Mouse (Mus musculus) adipocyte (in vitro differentiated cells): ENCODE results near the gene Slc38a9.

Experiments used
- DNase-seq: peaks from one replicate; pipeline ENCODE4 v3.0.0-alpha.2; 2016; ENCODE audit warnings: low spot score

Gene Slc38a9

GRCm38 (mm10) chr13:112660574-112661381, at the start of gene Slc38a9:
Gene Slc38a9, plus strand, starts transcription at chr13:112660751.
- peak; percentile 87 for DNase-seq

DNA sequence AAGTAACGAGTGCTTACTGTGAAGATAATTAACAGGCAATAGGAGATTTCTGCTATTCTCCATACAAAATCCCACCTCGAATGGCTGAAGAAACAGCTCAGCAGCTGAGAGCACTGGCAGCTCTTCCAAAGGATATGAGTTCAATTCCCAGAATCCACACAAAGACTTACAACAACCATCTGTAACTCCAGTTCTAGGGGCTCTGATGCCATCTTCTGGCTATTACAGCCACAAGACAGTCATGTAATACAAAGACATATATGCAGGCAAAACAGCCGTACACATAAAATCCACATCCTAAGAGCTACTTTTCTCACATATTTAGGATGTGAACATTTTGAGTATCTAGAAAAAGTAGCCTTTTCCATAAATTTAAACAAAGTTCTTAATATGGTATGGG, 39.0 kb upstream of the Slc38a9 start:
- DNase-seq, result peak; percentile 31

DNA sequence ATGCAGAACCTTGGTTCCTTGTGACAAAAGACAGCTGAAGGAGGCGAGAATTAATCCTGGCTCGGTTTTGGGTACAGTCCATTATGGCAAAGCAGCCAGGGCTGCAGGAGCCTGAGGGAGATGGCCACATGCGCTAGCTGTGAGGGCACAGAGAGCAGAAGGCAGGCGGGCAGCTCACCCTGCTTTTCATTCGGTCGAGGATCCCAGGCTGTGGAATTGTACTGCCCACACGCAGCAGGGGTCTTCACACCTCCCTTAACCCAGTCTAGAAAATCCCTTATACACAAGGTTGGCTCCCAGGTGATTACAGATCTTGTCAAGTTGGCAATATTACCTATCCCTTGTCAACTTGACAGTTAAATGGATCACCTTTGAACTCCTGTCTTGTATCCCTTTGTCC, 36.9 kb upstream of the Slc38a9 start:
- DNase-seq, result no peak

- no peak for DNase-seq
Observed at GRCm38 (mm10) chr13:112624622-112625021, 35.9 kb upstream of the Slc38a9 start.

DNA sequence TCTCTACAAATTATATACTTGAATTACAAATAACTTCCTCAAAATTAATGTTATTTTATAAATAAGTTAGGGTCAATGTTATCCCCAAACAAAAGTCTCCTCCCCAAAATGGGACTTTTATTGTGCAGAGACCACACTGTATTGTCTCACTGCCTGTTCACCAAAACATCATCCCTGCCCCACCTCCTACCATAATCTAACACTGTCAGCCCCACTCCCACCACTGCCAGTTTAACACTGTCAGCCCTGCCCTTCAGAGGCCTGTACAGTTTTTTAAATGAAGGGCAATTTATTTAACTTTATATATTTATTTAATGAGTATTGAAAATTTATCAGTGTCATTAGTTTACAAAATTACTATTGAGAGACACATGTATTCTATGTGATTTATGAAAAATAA, 35.0 kb upstream of the Slc38a9 start:
- DNase-seq, result no peak

GRCm38 (mm10) chr13:112635174-112635837, 25.2 kb upstream of the Slc38a9 start:
- no peak for DNase-seq

DNA sequence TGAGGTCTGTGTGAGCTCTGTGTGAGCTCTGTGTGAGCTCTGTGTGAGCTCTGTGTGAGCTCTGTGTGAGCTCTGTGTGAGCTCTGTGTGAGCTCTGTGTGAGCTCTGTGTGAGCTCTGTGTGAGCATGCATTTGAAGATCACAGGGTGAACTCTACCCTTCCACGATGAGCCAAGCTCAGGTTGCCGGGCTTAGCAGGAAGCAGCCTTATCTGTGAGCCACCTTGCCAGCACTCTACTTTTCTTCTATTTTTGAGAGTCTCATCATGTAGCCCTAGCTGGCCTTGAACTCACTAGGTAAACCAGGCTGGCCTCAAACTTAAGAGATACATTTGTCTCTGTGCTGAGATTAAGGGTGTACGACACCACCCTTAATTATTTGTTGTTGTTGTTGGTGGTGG, 24.1 kb upstream of the Slc38a9 start:
- DNase-seq, result no peak

- no peak for DNase-seq
Observed at GRCm38 (mm10) chr13:112639111-112639510, 21.4 kb upstream of the Slc38a9 start.

DNA sequence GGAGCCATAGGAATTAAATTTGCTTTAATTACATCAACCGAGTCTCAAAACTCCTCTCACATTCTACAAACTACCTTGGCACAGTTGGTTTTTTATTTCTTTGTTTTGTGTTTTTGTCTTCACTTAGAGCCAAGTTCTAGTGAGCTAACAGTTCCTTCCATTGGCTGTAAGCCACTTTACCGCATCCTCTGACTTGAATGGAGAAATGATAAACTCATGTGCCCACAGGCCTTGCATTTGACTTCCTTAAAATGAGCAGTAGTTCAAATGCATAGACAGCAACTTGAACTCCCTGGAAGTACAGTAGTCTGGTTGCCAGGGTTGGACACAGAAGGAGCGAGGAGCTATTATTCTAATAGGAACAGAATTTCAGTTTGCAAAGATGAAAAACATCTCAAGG, 17.7 kb upstream of the Slc38a9 start:
- no peak for DNase-seq

GRCm38 (mm10) chr13:112644996-112645395, 15.6 kb upstream of the Slc38a9 start:
- DNase-seq, result no peak

DNA sequence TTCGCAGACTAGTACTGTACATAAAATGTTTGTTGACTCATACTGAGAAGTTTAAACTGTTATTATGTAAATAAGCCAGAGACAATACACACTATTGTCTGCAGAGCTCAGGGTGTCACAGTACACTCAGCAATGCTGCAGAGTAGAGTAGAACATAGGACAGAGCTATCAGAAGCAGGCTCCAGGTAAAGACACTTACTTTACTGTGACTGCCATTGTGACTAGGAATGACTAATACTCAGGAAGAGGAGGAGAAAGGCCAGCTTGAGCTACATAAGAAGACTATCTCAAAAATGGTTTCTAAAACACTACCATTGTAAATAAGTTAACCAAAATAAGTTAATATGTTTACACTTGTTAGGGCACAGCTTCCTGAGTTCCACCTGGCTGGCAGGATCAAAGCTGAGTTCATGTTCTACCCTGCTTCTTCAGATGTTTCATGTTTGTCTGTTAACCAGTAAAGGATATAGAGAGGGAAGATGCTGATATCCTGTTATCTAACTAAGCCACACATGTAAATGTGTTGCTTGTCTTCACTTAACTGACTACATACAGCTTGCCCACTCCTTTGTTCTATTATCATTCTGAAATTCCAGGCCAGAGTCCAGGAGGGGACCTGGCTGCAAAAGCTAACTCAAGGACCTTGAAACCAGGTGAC, 14.9 kb upstream of the Slc38a9 start:
- no peak for DNase-seq

DNA sequence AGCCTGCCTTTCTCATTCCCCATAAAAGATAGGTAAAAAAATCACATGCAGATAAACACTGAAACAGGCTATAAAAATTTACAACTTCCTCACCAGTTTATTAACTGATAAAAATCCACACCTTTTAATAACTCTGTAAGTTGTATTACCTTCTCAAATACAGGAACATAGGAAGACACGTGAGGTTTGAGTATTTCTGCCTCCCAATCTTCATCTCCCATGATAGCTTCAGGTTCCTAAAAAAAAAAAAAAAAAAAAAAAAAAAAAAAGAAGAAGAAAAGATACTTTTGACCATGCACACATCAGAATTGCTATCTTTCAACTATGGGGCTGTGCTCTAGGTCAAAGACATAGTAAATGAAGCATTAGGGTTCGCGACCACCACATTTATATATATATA, 9.4 kb upstream of the Slc38a9 start:
- no peak for DNase-seq

DNA sequence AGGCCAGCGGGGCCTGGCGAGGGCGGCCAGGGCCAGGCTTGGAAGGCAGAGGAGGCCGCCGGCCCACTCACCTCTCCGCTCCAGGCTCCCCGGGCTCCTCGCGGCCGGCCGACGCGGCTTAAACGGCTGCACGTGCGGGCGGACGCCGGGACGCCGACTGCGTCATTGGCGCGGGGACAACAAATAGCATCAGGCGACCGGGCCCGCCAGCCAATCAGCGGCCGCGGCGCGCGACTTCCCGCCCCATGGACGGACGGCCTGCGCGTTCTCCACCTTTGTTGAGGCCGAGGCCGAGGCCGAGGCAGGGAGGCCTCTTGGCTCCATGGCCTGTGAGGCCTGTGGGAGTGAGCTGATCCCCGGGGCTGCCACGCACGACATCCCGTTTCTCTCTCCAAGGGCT, 8.3 kb upstream of the Slc38a9 start, which contains the start of gene Ddx4:
Gene Ddx4 (minus strand): TSS at position 271 of the 400 bp plus-strand sequence.
- no peak for DNase-seq

DNA sequence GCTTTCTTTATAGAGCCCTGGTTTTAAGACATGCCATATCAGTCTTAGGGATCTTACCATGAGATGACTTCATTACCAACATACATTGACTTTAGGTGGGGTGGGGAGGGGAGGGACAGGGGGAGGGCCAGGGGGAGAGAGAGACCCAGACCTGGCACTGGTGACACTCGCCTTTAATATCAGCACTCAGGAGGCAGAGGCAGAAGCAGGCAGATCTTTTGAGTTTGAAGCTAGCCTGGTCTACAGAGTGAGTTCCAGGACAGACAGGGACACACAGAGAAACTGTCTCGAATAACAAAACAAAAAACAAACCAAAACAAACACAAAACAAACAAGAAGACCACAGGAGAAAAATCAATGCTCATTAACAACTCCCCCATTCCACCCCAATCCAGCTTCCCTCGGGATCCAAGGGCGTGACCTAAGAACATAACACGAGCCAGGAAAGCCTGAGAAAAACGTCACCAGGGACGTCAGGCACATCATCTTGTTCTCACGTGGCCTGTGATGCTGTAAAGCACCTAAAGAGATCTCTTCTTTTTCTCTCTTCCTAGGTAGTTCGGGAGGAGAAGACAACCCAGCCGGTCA, 471 bp upstream of the Slc38a9 start:
- DNase-seq, result no peak

- no peak for DNase-seq
Observed at GRCm38 (mm10) chr13:112661687-112662086, 1.1 kb downstream of the Slc38a9 start.

- DNase-seq, result no peak
Observed at GRCm38 (mm10) chr13:112666433-112667024, 6.0 kb downstream of the Slc38a9 start.

DNA sequence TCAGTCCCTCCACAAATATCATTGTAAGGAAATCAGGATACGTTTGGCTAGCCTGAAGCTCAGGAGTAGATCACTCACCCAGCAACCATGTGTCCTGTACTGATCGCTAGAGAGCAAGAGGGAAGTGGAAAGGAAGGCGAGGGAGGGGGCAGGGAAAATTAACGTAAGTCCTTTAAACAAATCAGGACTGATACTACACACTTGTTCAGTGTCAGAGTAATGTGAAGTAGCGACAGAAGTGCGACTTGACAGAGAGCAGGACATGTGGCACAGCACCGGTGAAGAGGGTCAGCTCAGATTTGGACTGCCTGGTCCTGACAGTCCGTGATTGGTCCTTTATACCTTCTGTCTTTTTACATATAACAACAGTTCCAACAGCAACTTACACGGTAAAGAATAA, 6.7 kb downstream of the Slc38a9 start:
- DNase-seq, result no peak

GRCm38 (mm10) chr13:112671708-112672107, 11.2 kb downstream of the Slc38a9 start:
- no peak for DNase-seq

DNA sequence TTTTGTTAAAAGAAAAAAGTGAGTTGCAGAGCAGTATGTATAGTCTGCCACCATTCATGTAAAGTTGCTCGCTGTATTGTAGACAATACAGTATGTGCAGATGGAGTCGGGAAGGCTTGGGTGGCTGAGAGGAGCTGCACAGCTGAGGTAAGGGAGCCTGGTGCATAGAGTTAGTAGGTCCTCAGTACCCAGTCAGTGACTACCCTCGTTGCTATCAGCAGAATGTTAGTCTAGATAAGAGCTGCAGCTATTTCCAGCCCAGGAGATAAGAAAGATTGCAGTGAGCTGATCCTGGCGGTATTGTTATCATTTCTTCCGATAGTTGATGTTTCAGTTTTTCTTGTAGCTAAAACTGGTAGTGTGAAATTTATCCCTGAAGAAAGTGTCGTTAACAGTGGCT, 12.2 kb downstream of the Slc38a9 start:
- DNase-seq, result no peak

DNA sequence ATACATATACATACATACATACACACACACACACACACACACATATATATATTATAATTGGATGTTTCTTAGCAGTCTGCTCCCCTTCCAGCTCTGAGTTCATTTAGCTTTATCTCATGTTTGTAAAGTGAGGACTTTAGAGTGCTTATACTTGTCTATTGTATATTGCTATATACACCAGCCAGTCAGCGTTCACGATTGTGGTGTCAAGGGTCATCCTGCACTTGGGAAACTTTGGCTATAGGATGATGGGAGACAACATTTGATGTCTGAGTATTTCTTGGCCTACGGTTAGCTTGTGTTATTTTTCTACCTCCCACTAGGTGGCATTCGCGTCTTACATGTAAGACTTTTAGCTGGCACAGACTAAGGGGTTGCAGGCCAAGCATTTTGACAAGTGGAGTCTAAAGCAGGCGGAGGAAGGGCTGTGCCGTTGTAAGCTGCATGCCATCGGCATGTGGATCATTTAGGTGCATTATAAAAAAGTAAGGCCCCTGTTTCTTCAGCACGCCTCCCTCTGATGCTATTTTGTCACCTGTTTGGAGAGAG, 13.4 kb downstream of the Slc38a9 start:
- DNase-seq, result peak; percentile 83

- DNase-seq, result no peak
Observed at GRCm38 (mm10) chr13:112678154-112678553, 17.6 kb downstream of the Slc38a9 start.

- no peak for DNase-seq
Observed at GRCm38 (mm10) chr13:112683312-112683711, 22.8 kb downstream of the Slc38a9 start.
